Mouse (Mus musculus) stomach, postnatal 0 days (tissue): Measurements from ENCODE around the gene Satb2.

ENCODE experiments used
- CTCF ChIP-seq: IDR thresholded peaks from 2 replicates; pipeline ENCODE4 v1.5.1; 2016; ENCODE audit warnings: antibody characterized with exemption, low read depth, mild to moderate bottlenecking, moderate library complexity
- EP300 ChIP-seq: optimal IDR thresholded peaks from 2 replicates; pipeline ENCODE3; 2016; ENCODE audit warnings: antibody characterized with exemption

- TF ChIP-seq CTCF (no peak), EP300 (no peak)
Observed at GRCm38 (mm10) chr1:56862799-56863198, 115.7 kb downstream of the Satb2 start.
